ENCODE assay signal across 13 mouse cellular contexts in genomic region chrX:53015549-53015948, GRCm38 (mm10). TPM values are rescaled to one million over a fixed set of nuclear protein-coding genes. Genes with fewer than 3 reads are reported as not detected.
DNase-seq lines count a peak whose midpoint lies in the region; ATAC-seq and TF ChIP-seq lines count a peak whose summit lies in the region.
"Had no signal": no experiment of that assay in that cellular context is flagged by ENCODE, and none has a peak within 500 bp of the region (broad histone marks: within the 10 kb centered on the region; RNA-seq: fewer than 3 reads in every experiment).

No protein-coding gene starts in this region.

- no peak overlapping the region for H3K27ac ChIP-seq in gastrocnemius, adult 2 months
- H3K27ac ChIP-seq in liver, embryonic 14.5 days, result no peak overlapping the region
- no peak overlapping the region for H3K27ac ChIP-seq in liver, embryonic 12.5 days
- no peak overlapping the region for H3K27ac ChIP-seq in liver, postnatal 0 days (ENCODE audit: low read depth)
- H3K27ac ChIP-seq: embryonic facial prominence, embryonic 15.5 days had no signal

- DNase-seq in gastrocnemius, adult 2 months, result no peak
- no peak for DNase-seq in gastrocnemius, adult 18-20 months (ENCODE audit: low spot score)
- DNase-seq in liver, embryonic 14.5 days (ENCODE audit: low read depth in 3 of 3, low spot score in 3 of 3), result no peak
- peak; percentile 38 for DNase-seq in CD4-positive, CD25-positive, alpha-beta regulatory T cell, adult 2 months (ENCODE audit: low read depth, low spot score)
- DNase-seq in liver, postnatal 0 days, result no peak
- no peak for DNase-seq in Muller cell, postnatal 12 days (ENCODE audit: inconsistent ontology term)
- DNase-seq: adrenal gland, postnatal 25 days; kidney, postnatal 14 days; lung, adult 2 months; right cerebral cortex, adult 18-20 months had no signal

- H3K36me3 ChIP-seq in liver, embryonic 14.5 days (replicated peaks; ENCODE audit: control insufficient read depth, insufficient read depth, low read depth), result peaks cover 3% of the 10 kb centered on the region
- H3K36me3 ChIP-seq in liver, embryonic 12.5 days, result peaks cover 77% of the 10 kb centered on the region
- peaks cover 19% of the 10 kb centered on the region for H3K36me3 ChIP-seq in liver, postnatal 0 days (replicated peaks; ENCODE audit: insufficient read depth, low read length)

- no peak for ATAC-seq in liver, embryonic 14.5 days (ENCODE audit: insufficient read depth)
- no peak for ATAC-seq in liver, embryonic 12.5 days
- no peak for ATAC-seq in liver, postnatal 0 days
- ATAC-seq in frontal cortex, adult (ENCODE audit: low TSS enrichment), result no peak

- no peaks in the 10 kb centered on the region for H3K9me3 ChIP-seq in liver, embryonic 14.5 days (ENCODE audit: control insufficient read depth, low read length)
- H3K9me3 ChIP-seq in liver, embryonic 12.5 days (replicated peaks), result no peaks in the 10 kb centered on the region
- H3K9me3 ChIP-seq in liver, postnatal 0 days (ENCODE audit: low read length), result no peaks in the 10 kb centered on the region
- H3K9me3 ChIP-seq: embryonic facial prominence, embryonic 15.5 days had no signal

- intact Hi-C loops in gastrocnemius, adult 2 months (cut with DNase I), result no loop called here

- H3K4me1 ChIP-seq in liver, embryonic 14.5 days (replicated peaks; ENCODE audit: control insufficient read depth in 2 of 2, insufficient read depth in 2 of 2, low read length in 1 of 2), result no peaks in the 10 kb centered on the region
- no peaks in the 10 kb centered on the region for H3K4me1 ChIP-seq in liver, embryonic 12.5 days
- H3K4me1 ChIP-seq in liver, postnatal 0 days (ENCODE audit: insufficient read depth), result no peaks in the 10 kb centered on the region
- H3K4me1 ChIP-seq: embryonic facial prominence, embryonic 15.5 days had no signal

- TF ChIP-seq EP300 in liver, embryonic 14.5 days (IDR thresholded peaks at IDR 0.05; ENCODE audit: low read depth), result no peak
- no peak for TF ChIP-seq EP300 in liver, postnatal 0 days (IDR thresholded peaks at IDR 0.05; ENCODE audit: low read depth)

- no peak overlapping the region for H3K4me3 ChIP-seq in gastrocnemius, adult 2 months
- no peak overlapping the region for H3K4me3 ChIP-seq in liver, embryonic 14.5 days (ENCODE audit: insufficient read depth in 1 of 2, low read depth in 2 of 2, low read length in 2 of 2)
- H3K4me3 ChIP-seq in liver, embryonic 12.5 days, result no peak overlapping the region
- H3K4me3 ChIP-seq in liver, postnatal 0 days (ENCODE audit: low read depth, low read length), result no peak overlapping the region
- H3K4me3 ChIP-seq: embryonic facial prominence, embryonic 15.5 days had no signal

- no peak overlapping the region for H3K9ac ChIP-seq in liver, embryonic 14.5 days (replicated peaks)
- no peak overlapping the region for H3K9ac ChIP-seq in liver, embryonic 12.5 days
- no peak overlapping the region for H3K9ac ChIP-seq in liver, postnatal 0 days (replicated peaks)
- H3K9ac ChIP-seq: embryonic facial prominence, embryonic 15.5 days had no signal

- peak; percentile 64 for TF ChIP-seq CTCF in gastrocnemius, adult 2 months (IDR thresholded peaks at IDR 0.05)
- TF ChIP-seq CTCF in liver, embryonic 14.5 days (IDR thresholded peaks at IDR 0.05; ENCODE audit: low read depth), result peak; percentile 51
- TF ChIP-seq CTCF in liver, postnatal 0 days (IDR thresholded peaks at IDR 0.05; ENCODE audit: low read depth), result peak; percentile 57

- no peak overlapping the region for H3K4me2 ChIP-seq in liver, embryonic 14.5 days (ENCODE audit: low read depth)
- H3K4me2 ChIP-seq in liver, embryonic 12.5 days, result no peak overlapping the region
- H3K4me2 ChIP-seq in liver, postnatal 0 days (ENCODE audit: low read depth, low read length), result no peak overlapping the region
- H3K4me2 ChIP-seq: embryonic facial prominence, embryonic 15.5 days had no signal

- no peaks in the 10 kb centered on the region for H3K27me3 ChIP-seq in liver, embryonic 14.5 days (ENCODE audit: control insufficient read depth, insufficient read depth, low read length)
- H3K27me3 ChIP-seq in liver, embryonic 12.5 days (replicated peaks), result no peaks in the 10 kb centered on the region
- no peaks in the 10 kb centered on the region for H3K27me3 ChIP-seq in liver, postnatal 0 days (ENCODE audit: insufficient read depth, low read length)
- H3K27me3 ChIP-seq: embryonic facial prominence, embryonic 15.5 days had no signal

RNA-seq across cellular contexts. Expression of gene Hprt, which starts 27.6 kb away (rescaled TPM):
- 10 to 100 TPM; 21.9 to 23.2 TPM for total RNA-seq in gastrocnemius, adult 2 months (2021)
- 10 to 100 TPM; 19.3 to 30.7 TPM for total RNA-seq in gastrocnemius, adult 18-20 months (2021)
- polyA plus RNA-seq in liver, embryonic 14.5 days (2012; rRNA removed), result 38.7 and 68.1 TPM in 2 replicates
- polyA plus RNA-seq in liver, embryonic 14.5 days (2014; fragmentation: Nextera tagmentation; extraction: Ambion mirVana), result 220 and 227 TPM in 2 replicates
- 236 and 238 TPM in 2 replicates for polyA plus RNA-seq in liver, embryonic 12.5 days (2016; fragmentation: Nextera tagmentation; extraction: Ambion mirVana)
- polyA plus RNA-seq in liver, postnatal 0 days (2015; fragmentation: Nextera tagmentation; extraction: Ambion mirVana), result 198 and 204 TPM in 2 replicates
